Mouse (Mus musculus): ENCODE measurements around the gene Angptl2.
"Not testable (repeated sequence)": the region's sequence is repeated elsewhere in the genome, so short reads cannot be mapped to it uniquely, and the experiment has no call there.

The Angptl2 gene

DNA sequence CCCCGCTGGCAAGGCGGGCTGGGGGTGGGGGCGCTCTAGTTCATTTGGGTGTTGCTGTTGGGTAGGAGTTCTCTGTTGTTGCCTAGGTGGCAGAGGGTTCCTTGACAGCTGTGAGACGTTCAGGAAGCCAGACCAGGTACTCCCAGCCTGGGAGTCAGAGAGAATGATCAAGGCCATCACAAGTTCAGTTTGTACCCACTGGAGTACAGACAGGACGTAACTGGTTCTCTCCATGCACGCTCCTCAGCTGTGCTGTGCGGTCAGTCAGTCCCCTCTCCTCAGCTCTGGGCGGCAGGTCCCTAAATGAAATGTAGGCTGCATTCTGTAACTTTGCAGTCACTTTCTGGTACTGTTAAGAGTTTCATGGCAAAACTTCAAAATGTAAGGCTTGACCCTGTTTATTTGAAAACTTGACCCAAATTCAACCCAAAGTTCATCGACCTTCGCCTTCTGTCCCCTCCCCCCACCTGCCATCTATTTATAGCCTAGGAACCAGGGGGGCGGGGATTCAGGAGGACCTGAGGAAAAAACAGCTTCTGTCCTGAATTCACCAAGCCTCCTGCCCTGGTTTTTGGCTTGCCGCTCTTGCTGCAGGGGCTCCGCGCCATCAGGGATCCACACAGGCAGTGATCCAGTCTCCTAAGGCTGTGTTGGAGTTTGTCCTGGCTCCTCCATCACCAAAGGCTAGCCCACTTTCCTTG lies 15.4 kb upstream of the Angptl2 start:
- DNase-seq (ENCODE audit: low spot score in 2 of 2), result no peak

DNA sequence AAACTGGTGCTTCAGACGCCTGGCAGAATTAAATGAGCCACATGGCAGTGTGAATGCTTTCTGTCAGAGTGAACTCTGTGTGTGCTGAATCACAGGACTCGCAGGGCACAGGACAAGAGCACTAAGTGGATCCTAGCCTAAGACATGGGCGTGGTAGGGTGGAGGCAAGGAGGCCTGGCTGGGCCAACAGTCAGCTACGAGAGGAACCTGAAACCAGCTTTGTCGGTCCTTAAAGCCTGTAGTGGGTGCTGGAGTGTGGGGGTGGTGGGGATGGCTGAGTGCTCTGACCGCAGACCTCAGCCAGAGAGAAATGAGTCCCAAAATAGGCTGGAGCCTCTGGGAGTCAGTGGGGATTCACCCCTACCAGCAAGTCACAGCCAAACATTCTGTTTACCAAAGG lies 12.6 kb upstream of the Angptl2 start:
- no peak for DNase-seq (ENCODE audit: low spot score in 2 of 2)

GRCm38 (mm10) chr2:33204980-33205379 lies 10.9 kb upstream of the Angptl2 start:
- DNase-seq (ENCODE audit: low spot score in 2 of 2), result no peak

GRCm38 (mm10) chr2:33205939-33206525 lies 9.8 kb upstream of the Angptl2 start:
- no peak for DNase-seq (ENCODE audit: low spot score in 2 of 2)

DNA sequence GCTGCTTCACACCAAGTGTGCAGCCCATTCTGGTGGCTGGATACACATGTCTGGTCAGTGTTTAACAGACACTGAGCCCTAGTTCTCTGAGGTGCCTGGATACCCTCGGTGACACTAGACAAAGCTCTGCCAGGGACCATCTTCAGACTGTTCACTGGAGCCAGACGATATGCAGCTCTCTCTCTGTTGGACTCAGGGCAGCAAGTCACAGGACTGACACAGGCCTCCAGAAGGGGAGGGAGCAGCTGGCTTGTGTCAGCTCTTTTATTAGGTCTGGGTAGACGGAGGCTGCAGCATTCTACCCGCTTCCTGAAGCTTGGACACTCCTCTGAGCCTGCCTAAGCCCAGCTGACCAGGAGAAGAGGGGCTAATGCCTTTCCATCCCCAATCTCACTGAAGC lies 8.8 kb upstream of the Angptl2 start:
- no peak for DNase-seq (ENCODE audit: low spot score in 2 of 2)

GRCm38 (mm10) chr2:33208134-33208533 lies 7.7 kb upstream of the Angptl2 start:
- DNase-seq (ENCODE audit: low spot score in 2 of 2), result no peak

GRCm38 (mm10) chr2:33210841-33211240 lies 5.0 kb upstream of the Angptl2 start:
- no peak for DNase-seq (ENCODE audit: low spot score in 2 of 2)

GRCm38 (mm10) chr2:33211263-33211662 lies 4.6 kb upstream of the Angptl2 start:
- not testable (repeated sequence) for DNase-seq (ENCODE audit: low spot score in 2 of 2)

- no peak for DNase-seq (ENCODE audit: low spot score in 2 of 2)
Observed at GRCm38 (mm10) chr2:33215177-33215699, 631 bp upstream of the Angptl2 start.

GRCm38 (mm10) chr2:33216645-33217424 lies 966 bp downstream of the Angptl2 start:
- DNase-seq (ENCODE audit: low spot score in 2 of 2), result no peak

DNA sequence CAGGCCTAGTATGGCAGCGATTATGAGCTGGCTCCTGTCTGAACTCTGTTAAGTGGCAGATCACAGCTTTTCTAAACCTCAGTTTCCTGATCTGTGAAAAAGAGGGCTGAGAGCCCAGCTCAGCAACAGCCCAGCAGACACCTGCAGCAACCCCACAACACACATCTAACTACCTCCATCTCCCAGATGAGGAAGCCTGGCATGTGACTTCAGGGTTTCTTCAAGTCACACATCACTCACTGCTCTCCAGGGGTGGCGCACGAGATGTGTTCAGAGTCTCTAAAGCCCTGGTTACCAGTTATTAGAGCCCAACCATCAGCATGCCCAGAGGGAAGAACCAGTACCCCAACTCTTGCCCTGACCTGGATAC lies 1.5 kb downstream of the Angptl2 start:
- no peak for DNase-seq (ENCODE audit: low spot score in 2 of 2)

- DNase-seq (ENCODE audit: low spot score in 2 of 2), result no peak
Observed at GRCm38 (mm10) chr2:33218903-33219625, 3.2 kb downstream of the Angptl2 start.

- no peak for DNase-seq (ENCODE audit: low spot score in 2 of 2)
Observed at GRCm38 (mm10) chr2:33219637-33220036, 3.8 kb downstream of the Angptl2 start.

DNA sequence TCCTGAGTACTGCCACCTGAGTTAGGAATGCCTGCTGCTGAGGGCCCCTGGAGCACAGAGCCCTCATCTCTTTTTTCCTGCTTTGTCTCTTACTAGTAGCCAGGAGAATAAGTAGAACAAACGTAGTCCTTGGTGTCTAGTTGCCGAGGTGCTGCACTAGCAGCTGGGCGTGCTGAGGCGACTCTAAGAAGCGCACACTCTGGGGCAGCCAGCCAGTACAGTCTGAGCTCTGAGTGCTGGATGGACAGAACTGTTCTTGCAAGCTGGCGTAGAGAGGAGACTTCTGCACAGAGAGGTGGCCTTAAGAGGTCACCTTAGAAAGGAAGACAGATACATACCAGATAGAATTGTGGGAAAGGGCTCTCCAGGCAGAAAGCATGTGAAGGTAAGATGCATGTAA lies 4.4 kb downstream of the Angptl2 start:
- DNase-seq (ENCODE audit: low spot score in 2 of 2), result no peak

- no peak for DNase-seq (ENCODE audit: low spot score in 2 of 2)
Observed at GRCm38 (mm10) chr2:33220674-33221338, 4.9 kb downstream of the Angptl2 start.

GRCm38 (mm10) chr2:33221339-33221900 lies 5.6 kb downstream of the Angptl2 start:
- no peak for DNase-seq (ENCODE audit: low spot score in 2 of 2)

DNA sequence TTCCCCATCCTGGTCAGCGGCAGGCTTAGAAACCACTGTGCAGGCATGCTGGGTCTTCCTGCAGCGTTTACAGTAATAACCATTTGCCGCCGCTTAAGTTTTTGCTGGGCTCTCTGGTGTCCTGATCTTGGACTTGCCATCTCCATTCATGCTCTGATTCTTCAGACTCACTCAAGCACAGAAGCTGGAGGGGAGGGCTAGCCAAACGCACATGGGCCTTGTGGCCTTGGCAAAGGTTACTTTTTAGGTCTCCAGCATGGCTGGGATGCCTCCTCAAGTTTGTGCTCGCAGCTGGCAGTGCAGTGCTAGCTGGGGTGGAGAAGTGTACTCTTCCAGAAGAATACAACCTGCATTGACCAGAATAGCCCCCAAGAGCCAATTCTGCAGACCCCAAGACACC lies 6.6 kb downstream of the Angptl2 start:
- no peak for DNase-seq (ENCODE audit: low spot score in 2 of 2)

DNA sequence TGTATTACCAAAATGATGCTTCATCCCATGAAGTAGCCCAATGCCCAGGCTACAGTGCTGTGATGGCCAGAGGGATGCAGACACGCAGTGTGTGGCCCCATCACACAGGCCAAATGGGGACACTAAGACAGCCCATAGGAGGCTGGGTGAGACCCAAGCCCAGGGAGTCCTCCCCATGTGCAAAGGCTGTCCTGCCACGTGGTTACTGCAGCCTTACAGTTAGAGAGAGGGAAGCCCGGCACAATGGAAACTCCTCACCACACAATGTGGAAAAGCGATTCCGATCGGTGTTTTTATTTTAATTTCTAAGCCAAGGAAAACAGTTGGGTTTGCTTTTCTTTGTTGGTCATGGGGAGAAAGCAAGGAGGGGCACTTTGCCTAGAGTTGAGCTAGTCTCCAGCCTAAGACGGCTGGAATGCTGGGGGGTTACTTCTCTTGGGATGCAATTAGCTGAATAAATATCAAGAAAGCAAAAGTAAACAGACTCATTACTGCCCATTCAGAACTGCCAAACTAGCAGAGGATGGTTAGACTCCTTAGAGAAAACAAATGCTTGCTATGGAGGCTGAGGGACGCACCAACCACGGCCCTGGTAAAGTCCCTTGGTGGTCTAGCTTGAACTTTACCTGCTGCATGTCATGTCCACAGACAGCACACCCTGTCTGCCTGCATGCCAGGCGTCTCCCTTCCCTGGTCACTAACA lies 7.9 kb downstream of the Angptl2 start:
- no peak for DNase-seq (ENCODE audit: low spot score in 2 of 2)

DNA sequence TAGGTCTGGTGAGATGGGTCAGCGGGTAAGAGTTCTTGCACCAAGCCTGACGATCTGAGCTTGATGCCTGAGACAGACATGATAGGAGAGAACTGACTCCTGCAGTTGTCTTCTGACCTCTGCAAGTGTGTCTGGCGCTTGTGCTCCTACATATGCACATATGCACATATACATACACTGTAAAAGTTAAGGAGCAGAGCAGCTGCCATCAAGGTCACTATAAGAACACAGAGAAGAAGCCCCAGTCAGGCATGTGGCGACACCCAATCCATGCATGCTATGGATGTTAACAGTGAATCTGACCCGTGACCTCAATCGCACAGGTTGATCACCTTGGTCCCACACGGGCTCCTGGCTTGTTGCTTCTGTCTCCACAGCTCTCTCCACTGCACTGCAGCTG lies 10.1 kb downstream of the Angptl2 start:
- no peak for DNase-seq (ENCODE audit: low spot score in 2 of 2)

DNA sequence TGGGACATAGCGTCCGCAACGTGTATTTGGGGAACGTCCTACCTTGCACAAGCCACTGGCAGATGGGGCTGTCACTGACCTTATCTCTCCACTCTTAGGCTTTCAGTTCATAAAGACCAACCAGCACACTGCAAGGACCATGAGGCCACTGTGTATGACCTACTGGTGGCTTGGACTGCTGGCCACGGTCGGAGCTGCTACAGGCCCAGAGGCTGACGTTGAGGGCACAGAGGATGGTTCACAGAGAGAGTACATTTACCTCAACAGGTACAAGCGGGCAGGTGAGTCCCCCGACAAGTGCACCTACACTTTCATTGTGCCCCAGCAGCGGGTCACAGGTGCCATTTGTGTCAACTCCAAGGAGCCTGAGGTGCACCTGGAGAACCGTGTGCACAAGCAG lies 12.2 kb downstream of the Angptl2 start:
- DNase-seq (ENCODE audit: low spot score in 2 of 2), result no peak

- DNase-seq (ENCODE audit: low spot score in 2 of 2), result no peak
Observed at GRCm38 (mm10) chr2:33228551-33228950, 12.7 kb downstream of the Angptl2 start.
